In genomic region chr2:15096514-15097090, GRCm38 (mm10) we compare ENCODE assay signal across 14 mouse cellular contexts. TPM values are rescaled to one million over a fixed set of nuclear protein-coding genes. Genes with fewer than 3 reads are reported as not detected.
DNase-seq lines count a peak whose midpoint lies in the region; ATAC-seq and TF ChIP-seq lines count a peak whose summit lies in the region.
"Had no signal": no experiment of that assay in that cellular context is flagged by ENCODE, and none has a peak within 500 bp of the region (broad histone marks: within the 10 kb centered on the region; RNA-seq: fewer than 3 reads in every experiment).

No protein-coding gene starts in this region.

- H3K4me2 ChIP-seq in embryonic facial prominence, embryonic 11.5 days (ENCODE audit: low read depth, low read length): no peak overlapping the region
- no peak overlapping the region for H3K4me2 ChIP-seq in limb, embryonic 14.5 days (replicated peaks; ENCODE audit: low read depth, low read length, severe bottlenecking)
- H3K4me2 ChIP-seq: liver, embryonic 13.5 days; midbrain, embryonic 12.5 days had no signal

- no peaks in the 10 kb centered on the region for H3K36me3 ChIP-seq in embryonic facial prominence, embryonic 11.5 days (replicated peaks; ENCODE audit: control insufficient read depth, insufficient read depth, low read depth, low read length)
- H3K36me3 ChIP-seq in embryonic facial prominence, embryonic 10.5 days (replicated peaks): no peaks in the 10 kb centered on the region
- H3K36me3 ChIP-seq in limb, embryonic 14.5 days (ENCODE audit: control insufficient read depth, insufficient read depth, low read length): no peaks in the 10 kb centered on the region
- H3K36me3 ChIP-seq in limb, embryonic 10.5 days: no peaks in the 10 kb centered on the region
- H3K36me3 ChIP-seq: liver, embryonic 13.5 days; midbrain, embryonic 12.5 days had no signal

- 68% methylated on average over 3 of the region's 3 CpGs for WGBS in embryonic facial prominence, embryonic 11.5 days
- WGBS in embryonic facial prominence, embryonic 10.5 days: 63% methylated on average over 3 of the region's 3 CpGs
- 54% methylated on average over 3 of the region's 3 CpGs for WGBS in limb, embryonic 14.5 days
- 78% methylated on average over 3 of the region's 3 CpGs for WGBS in limb, embryonic 10.5 days

- H3K9ac ChIP-seq in embryonic facial prominence, embryonic 11.5 days (replicated peaks; ENCODE audit: low read length): no peak overlapping the region
- no peak overlapping the region for H3K9ac ChIP-seq in limb, embryonic 14.5 days (ENCODE audit: low read depth, low read length, severe bottlenecking)
- H3K9ac ChIP-seq: liver, embryonic 13.5 days; midbrain, embryonic 12.5 days had no signal

- no peak overlapping the region for H3K4me3 ChIP-seq in embryonic facial prominence, embryonic 11.5 days (ENCODE audit: low read depth, low read length)
- H3K4me3 ChIP-seq in embryonic facial prominence, embryonic 10.5 days: no peak overlapping the region
- no peak overlapping the region for H3K4me3 ChIP-seq in limb, embryonic 14.5 days (replicated peaks; ENCODE audit: low read length)
- H3K4me3 ChIP-seq in limb, embryonic 10.5 days: no peak overlapping the region
- H3K4me3 ChIP-seq: erythroblast, embryonic 14.5 days; liver, embryonic 13.5 days; midbrain, embryonic 12.5 days had no signal

- no peak for ATAC-seq in embryonic facial prominence, embryonic 11.5 days (replicated peaks; ENCODE audit: insufficient number of reproducible peaks, low FRiP score, low TSS enrichment, low read depth)
- ATAC-seq in limb, embryonic 14.5 days (ENCODE audit: low FRiP score, low read depth): no peak
- peak; percentile 77 for ATAC-seq in megakaryocyte-erythroid progenitor cell, adult 5-6 weeks (replicated peaks; ENCODE audit: low FRiP score, low TSS enrichment, poor library complexity, severe bottlenecking)

- H3K9me3 ChIP-seq in embryonic facial prominence, embryonic 11.5 days (replicated peaks; ENCODE audit: control insufficient read depth, low read length): no peaks in the 10 kb centered on the region
- H3K9me3 ChIP-seq in embryonic facial prominence, embryonic 10.5 days: no peaks in the 10 kb centered on the region
- H3K9me3 ChIP-seq in limb, embryonic 14.5 days (ENCODE audit: control insufficient read depth, low read length): no peaks in the 10 kb centered on the region
- H3K9me3 ChIP-seq in limb, embryonic 10.5 days (replicated peaks): no peaks in the 10 kb centered on the region
- H3K9me3 ChIP-seq: liver, embryonic 13.5 days; midbrain, embryonic 12.5 days had no signal

- no peak overlapping the region for H3K27ac ChIP-seq in embryonic facial prominence, embryonic 11.5 days (replicated peaks; ENCODE audit: low read depth, low read length)
- H3K27ac ChIP-seq in embryonic facial prominence, embryonic 10.5 days (replicated peaks): no peak overlapping the region
- no peak overlapping the region for H3K27ac ChIP-seq in limb, embryonic 14.5 days (replicated peaks; ENCODE audit: low read depth, low read length)
- H3K27ac ChIP-seq in limb, embryonic 10.5 days: no peak overlapping the region
- H3K27ac ChIP-seq: liver, embryonic 13.5 days; midbrain, embryonic 12.5 days had no signal

- H3K27me3 ChIP-seq in embryonic facial prominence, embryonic 11.5 days (ENCODE audit: control insufficient read depth, insufficient read depth, low read length): no peaks in the 10 kb centered on the region
- no peaks in the 10 kb centered on the region for H3K27me3 ChIP-seq in embryonic facial prominence, embryonic 10.5 days (replicated peaks; ENCODE audit: low read depth, poor library complexity, severe bottlenecking)
- no peaks in the 10 kb centered on the region for H3K27me3 ChIP-seq in limb, embryonic 14.5 days (ENCODE audit: control insufficient read depth, insufficient read depth, low read length)
- no peaks in the 10 kb centered on the region for H3K27me3 ChIP-seq in limb, embryonic 10.5 days (ENCODE audit: low read depth, poor library complexity, severe bottlenecking)
- H3K27me3 ChIP-seq: liver, embryonic 13.5 days; midbrain, embryonic 12.5 days had no signal

- no peak for TF ChIP-seq POLR2A in limb, embryonic 14.5 days (IDR thresholded peaks at IDR 0.05; ENCODE audit: borderline replicate concordance, extremely low read depth, insufficient read depth, insufficient read length)

- DNase-seq in embryonic facial prominence, embryonic 11.5 days (ENCODE audit: low spot score): peak; percentile 51
- no peak for DNase-seq in embryonic facial prominence, embryonic 10.5 days (ENCODE audit: low spot score)
- peak; percentile 41 for DNase-seq in limb, embryonic 14.5 days (ENCODE audit: low spot score)
- DNase-seq in limb, embryonic 10.5 days (ENCODE audit: low spot score): no peak
- peak; percentile 37 for DNase-seq in MN1 (ENCODE audit: low spot score)
- DNase-seq in ovary, adult 18-20 months (ENCODE audit: low spot score): no peak
- no peak for DNase-seq in layer of hippocampus, adult 9-10 months (ENCODE audit: low spot score)
- DNase-seq: adrenal gland, adult 2 months; cerebellum, adult 11-12 months; heart, adult 11 months; liver, embryonic 13.5 days had no signal

- no peaks in the 10 kb centered on the region for H3K4me1 ChIP-seq in embryonic facial prominence, embryonic 11.5 days (ENCODE audit: control insufficient read depth, insufficient read depth, low read length)
- no peaks in the 10 kb centered on the region for H3K4me1 ChIP-seq in embryonic facial prominence, embryonic 10.5 days
- H3K4me1 ChIP-seq in limb, embryonic 14.5 days (ENCODE audit: control insufficient read depth, insufficient read depth, low read length): no peaks in the 10 kb centered on the region
- no peaks in the 10 kb centered on the region for H3K4me1 ChIP-seq in limb, embryonic 10.5 days
- H3K4me1 ChIP-seq: midbrain, embryonic 12.5 days had no signal

RNA-seq across cellular contexts. Expression of gene Nsun6, which starts 41.7 kb away (rescaled TPM):
- polyA plus RNA-seq in embryonic facial prominence, embryonic 11.5 days (2014; fragmentation: Nextera tagmentation; extraction: Ambion mirVana): 12.8 and 15.0 TPM in 2 replicates
- 10.6 and 10.7 TPM in 2 replicates for polyA plus RNA-seq in embryonic facial prominence, embryonic 10.5 days (2016; fragmentation: Nextera tagmentation; extraction: Ambion mirVana)
- 4.5 and 5.9 TPM in 2 replicates for polyA plus RNA-seq in limb, embryonic 14.5 days (2012; rRNA removed)
- polyA plus RNA-seq in limb, embryonic 14.5 days (2014; fragmentation: Nextera tagmentation; extraction: Ambion mirVana): 10.6 and 12.0 TPM in 2 replicates
- polyA plus RNA-seq in limb, embryonic 10.5 days (2016; fragmentation: Nextera tagmentation; extraction: Ambion mirVana): 8.5 and 12.6 TPM in 2 replicates
- total RNA-seq in megakaryocyte-erythroid progenitor cell, adult 5-6 weeks (2014; fragmentation: Nextera tagmentation): 9.2 and 17.6 TPM in 2 replicates
- total RNA-seq in megakaryocyte-erythroid progenitor cell, adult 5-6 weeks (2017): 7.7 and 8.6 TPM in 2 replicates
- polyA plus RNA-seq: erythroblast, embryonic 14.5 days had no signal

RNA-seq across cellular contexts. Expression of gene Arl5b, which starts 47.4 kb away (rescaled TPM):
- 55.5 and 68.2 TPM in 2 replicates for polyA plus RNA-seq in embryonic facial prominence, embryonic 11.5 days (2014; fragmentation: Nextera tagmentation; extraction: Ambion mirVana)
- 53.6 and 59.1 TPM in 2 replicates for polyA plus RNA-seq in embryonic facial prominence, embryonic 10.5 days (2016; fragmentation: Nextera tagmentation; extraction: Ambion mirVana)
- polyA plus RNA-seq in limb, embryonic 14.5 days (2012; rRNA removed): 41.0 TPM in 2 replicates
- polyA plus RNA-seq in limb, embryonic 14.5 days (2014; fragmentation: Nextera tagmentation; extraction: Ambion mirVana): 38.5 and 41.0 TPM in 2 replicates
- 55.2 and 59.6 TPM in 2 replicates for polyA plus RNA-seq in limb, embryonic 10.5 days (2016; fragmentation: Nextera tagmentation; extraction: Ambion mirVana)
- 7.2 and 13.6 TPM in 2 replicates for total RNA-seq in megakaryocyte-erythroid progenitor cell, adult 5-6 weeks (2014; fragmentation: Nextera tagmentation)
- 14.5 and 16.3 TPM in 2 replicates for total RNA-seq in megakaryocyte-erythroid progenitor cell, adult 5-6 weeks (2017)

Comparison
In these comparisons a context has a peak if more than half of its experiments do, and no peak if none do; other contexts are left out.
1. DNase-seq: peak in embryonic facial prominence, embryonic 11.5 days (single experiment), limb, embryonic 14.5 days (single experiment) and MN1 (single experiment); none in embryonic facial prominence, embryonic 10.5 days (single experiment), limb, embryonic 10.5 days (single experiment), ovary, adult 18-20 months (single experiment) and layer of hippocampus, adult 9-10 months (single experiment).